Mouse (Mus musculus): ENCODE measurements at regions not wholly inside any gene's neighbourhood (a gene's known extent, or its start where the extent isn't known, plus 50 kb on each side); places are given as distances from the start of the nearest gene placed in this dataset.
"Not testable (repeated sequence)": the region's sequence is repeated elsewhere in the genome, so short reads cannot be mapped to it uniquely, and the experiment has no call there.

GRCm38 (mm10) chr6:109246510-109246909 is 418.1 kb downstream of the Edem1 start:
- not testable (repeated sequence) for TF ChIP-seq RCOR1 (conservative IDR thresholded peaks at IDR 0.05; ENCODE audit: low read depth, low read length); POLR2A (IDR thresholded peaks at IDR 0.05; ENCODE audit: low read depth, low read length); EP300 (IDR thresholded peaks at IDR 0.05; ENCODE audit: low read length); CHD2 (IDR thresholded peaks at IDR 0.05; ENCODE audit: low read length)
